Mouse (Mus musculus): Measurements from ENCODE around the gene Grm1. TPM values are rescaled to one million over a fixed set of nuclear protein-coding genes. Genes with fewer than 3 reads are reported as not detected.

Grm1 gene
- total RNA-seq, 2 experiments from 2014 or later = 0.05 TPM; not detected in 1

- intact Hi-C loops (cut with DNase I) = no loop called here
- no peak for DNase-seq
Measured at GRCm38 (mm10) chr10:10845059-10845685, 237.0 kb downstream of the Grm1 start.

- intact Hi-C loops (cut with DNase I) = no loop called here
- no peak for DNase-seq
Measured at GRCm38 (mm10) chr10:10835406-10835805, 246.8 kb downstream of the Grm1 start.

- intact Hi-C loops (cut with DNase I) = no loop called here
- DNase-seq = no peak
Measured at GRCm38 (mm10) chr10:10834828-10835227, 247.3 kb downstream of the Grm1 start.

GRCm38 (mm10) chr10:10831141-10831540 lies 251.0 kb downstream of the Grm1 start:
- no peak for DNase-seq
- intact Hi-C loops (cut with DNase I) = no loop called here

- intact Hi-C loops (cut with DNase I) = no loop called here
Measured at GRCm38 (mm10) chr10:10827308-10827707, 254.8 kb downstream of the Grm1 start.

GRCm38 (mm10) chr10:10818061-10818460 lies 264.1 kb downstream of the Grm1 start:
- no peak for DNase-seq
- intact Hi-C loops (cut with DNase I) = no loop called here

More at GRCm38 (mm10) chr10:10827308-10827707, 254.8 kb downstream of the Grm1 start:
- no peak for DNase-seq

GRCm38 (mm10) chr10:10814631-10815216 lies 267.4 kb downstream of the Grm1 start:
- DNase-seq = no peak
- intact Hi-C loops (cut with DNase I) = no loop called here

GRCm38 (mm10) chr10:10812750-10813711 lies 269.1 kb downstream of the Grm1 start:
- DNase-seq = no peak
- intact Hi-C loops (cut with DNase I) = no loop called here

GRCm38 (mm10) chr10:10809777-10810176 lies 272.4 kb downstream of the Grm1 start:
- DNase-seq = no peak
- intact Hi-C loops (cut with DNase I) = no loop called here

GRCm38 (mm10) chr10:10795321-10795720 lies 286.8 kb downstream of the Grm1 start:
- DNase-seq = no peak
- intact Hi-C loops (cut with DNase I) = no loop called here

GRCm38 (mm10) chr10:10790458-10790857 lies 291.7 kb downstream of the Grm1 start:
- intact Hi-C loops (cut with DNase I) = no loop called here
- no peak for DNase-seq

- DNase-seq = no peak
- intact Hi-C loops (cut with DNase I) = no loop called here
Measured at GRCm38 (mm10) chr10:10789967-10790366, 292.2 kb downstream of the Grm1 start.

GRCm38 (mm10) chr10:10787906-10788416 lies 294.2 kb downstream of the Grm1 start:
- intact Hi-C loops (cut with DNase I) = no loop called here
- DNase-seq = no peak

- intact Hi-C loops (cut with DNase I) = no loop called here
- DNase-seq = no peak
Measured at GRCm38 (mm10) chr10:10785122-10785521, 297.0 kb downstream of the Grm1 start.

GRCm38 (mm10) chr10:10774827-10775226 lies 307.3 kb downstream of the Grm1 start:
- intact Hi-C loops (cut with DNase I) = no loop called here
- DNase-seq = no peak

- no peak for DNase-seq
- intact Hi-C loops (cut with DNase I) = no loop called here
Measured at GRCm38 (mm10) chr10:10763015-10763414, 319.1 kb downstream of the Grm1 start.

- intact Hi-C loops (cut with DNase I) = no loop called here
- DNase-seq = no peak
Measured at GRCm38 (mm10) chr10:10761274-10761673, 320.9 kb downstream of the Grm1 start.

GRCm38 (mm10) chr10:10760801-10761200 lies 321.4 kb downstream of the Grm1 start:
- no peak for DNase-seq
- intact Hi-C loops (cut with DNase I) = no loop called here

- intact Hi-C loops (cut with DNase I) = no loop called here
- no peak for DNase-seq
Measured at GRCm38 (mm10) chr10:10751033-10751432, 331.1 kb downstream of the Grm1 start.

- no peak for DNase-seq
Measured at GRCm38 (mm10) chr10:10744097-10744496, 338.1 kb downstream of the Grm1 start.

GRCm38 (mm10) chr10:10742172-10742571 lies 340.0 kb downstream of the Grm1 start:
- intact Hi-C loops (cut with DNase I) = no loop called here
- no peak for DNase-seq

More at GRCm38 (mm10) chr10:10744097-10744496, 338.1 kb downstream of the Grm1 start:
- intact Hi-C loops (cut with DNase I) = no loop called here

Data from gastrocnemius, postnatal 36 days (tissue).